Mouse (Mus musculus) heart, postnatal 0 days (tissue): ENCODE data around the gene Nat10.

Source experiments
- CTCF ChIP-seq: IDR thresholded peaks from 2 replicates; pipeline ENCODE4 v1.5.1; 2016; ENCODE audit warnings: antibody characterized with exemption, control low read depth, low read depth
- EP300 ChIP-seq: IDR thresholded peaks from 2 replicates; pipeline ENCODE4 v1.6.1; 2016; ENCODE audit warnings: antibody characterized with exemption, low read depth

GRCm38 (mm10) chr2:103795843-103796210, 34.8 kb upstream of the Nat10 start:
- TF ChIP-seq CTCF (no peak), EP300 (0 out of 2 replicates have a peak, but pooled peaks have one; percentile 22)
